Mouse (Mus musculus): ENCODE measurements around the gene Chchd4. TPM values are rescaled to one million over a fixed set of nuclear protein-coding genes. Genes with fewer than 3 reads are reported as not detected.

The Chchd4 gene
- polyA plus RNA-seq, 1 experiment from 2014 or later = 28.3 TPM

DNA sequence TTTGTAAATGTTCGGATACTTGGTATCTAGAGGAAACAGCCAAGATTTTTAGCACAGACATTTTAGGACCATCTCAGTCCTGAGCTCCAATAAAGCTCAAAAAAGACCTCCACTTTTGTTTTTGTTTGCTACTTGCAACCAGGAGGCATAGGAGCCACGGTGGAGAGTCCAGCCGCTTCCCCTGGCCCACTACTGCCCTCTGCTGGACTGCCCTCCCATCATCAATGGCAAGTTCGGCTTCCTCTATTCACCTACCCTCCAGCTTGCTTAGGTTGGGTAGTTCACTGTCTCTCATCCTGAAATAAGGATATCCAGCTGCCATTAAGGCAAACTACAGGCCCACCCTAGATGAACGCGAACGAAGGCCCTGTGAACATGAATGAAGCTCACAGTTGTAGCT lies 36.0 kb upstream of the Chchd4 start:
- H3K4me3 ChIP-seq (ENCODE audit: low read depth, low read length) = no peak overlapping the region
- no peak overlapping the region for H3K4me2 ChIP-seq (replicated peaks; ENCODE audit: low read depth, low read length)
- H3K27me3 ChIP-seq (ENCODE audit: control insufficient read depth, insufficient read depth, low read length) = no peaks in the 10 kb centered on the region
- H3K9ac ChIP-seq (ENCODE audit: low read depth, low read length) = no peak overlapping the region
- DNase-seq (ENCODE audit: low spot score) = peak; percentile 82
- no peak overlapping the region for H3K27ac ChIP-seq (ENCODE audit: low read depth, low read length)
- no peaks in the 10 kb centered on the region for H3K9me3 ChIP-seq (ENCODE audit: control insufficient read depth, low read length)
- H3K4me1 ChIP-seq (replicated peaks; ENCODE audit: control insufficient read depth, insufficient read depth, low read length) = no peaks in the 10 kb centered on the region
- H3K36me3 ChIP-seq (ENCODE audit: control insufficient read depth, insufficient read depth, low read length) = peaks cover 6% of the 10 kb centered on the region; the same call in 1 of the 2 replicates
- no peak for ATAC-seq (ENCODE audit: low FRiP score)
- WGBS = 46% methylated on average over 7 of the region's 7 CpGs

GRCm38 (mm10) chr6:91508041-91508440 lies 34.7 kb upstream of the Chchd4 start:
- H3K27ac ChIP-seq (ENCODE audit: low read depth, low read length) = no peak overlapping the region
- H3K4me1 ChIP-seq (replicated peaks; ENCODE audit: control insufficient read depth, insufficient read depth, low read length) = no peaks in the 10 kb centered on the region
- no peaks in the 10 kb centered on the region for H3K27me3 ChIP-seq (ENCODE audit: control insufficient read depth, insufficient read depth, low read length)
- no peak overlapping the region for H3K9ac ChIP-seq (ENCODE audit: low read depth, low read length)
- peaks cover 9% of the 10 kb centered on the region for H3K36me3 ChIP-seq (ENCODE audit: control insufficient read depth, insufficient read depth, low read length)
- ATAC-seq (ENCODE audit: low FRiP score) (no peak), DNase-seq (ENCODE audit: low spot score) (no peak)
- H3K4me3 ChIP-seq (ENCODE audit: low read depth, low read length) = no peak overlapping the region
- no peak overlapping the region for H3K4me2 ChIP-seq (replicated peaks; ENCODE audit: low read depth, low read length)
- WGBS = 93% methylated on average over 3 of the region's 3 CpGs
- no peaks in the 10 kb centered on the region for H3K9me3 ChIP-seq (ENCODE audit: control insufficient read depth, low read length)

DNA sequence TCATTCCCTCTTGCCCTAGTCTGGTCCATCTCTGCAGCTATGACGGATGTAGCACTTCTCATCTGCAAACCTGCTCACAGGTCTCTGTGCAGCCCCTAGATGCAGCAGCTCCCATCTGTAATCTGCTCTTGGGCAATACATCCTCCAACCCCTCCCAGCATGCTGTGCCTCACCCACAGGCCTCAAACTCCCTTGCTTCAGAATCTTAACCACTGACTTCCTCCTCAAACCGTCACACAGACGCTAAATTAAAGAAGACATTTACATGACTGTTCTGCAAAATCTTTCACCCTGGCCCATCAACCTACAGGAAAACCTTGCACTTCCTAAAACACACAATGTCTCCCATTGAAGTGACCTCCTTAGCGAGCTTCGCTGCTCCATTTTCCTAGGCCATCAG lies 32.7 kb upstream of the Chchd4 start:
- Histone ChIP-seq H3K9ac (ENCODE audit: low read depth, low read length) (no peak overlapping the region), H3K9me3 (ENCODE audit: control insufficient read depth, low read length) (no peaks in the 10 kb centered on the region), H3K4me3 (ENCODE audit: low read depth, low read length) (no peak overlapping the region), H3K27ac (ENCODE audit: low read depth, low read length) (no peak overlapping the region), H3K4me1 (replicated peaks; ENCODE audit: control insufficient read depth, insufficient read depth, low read length) (no peaks in the 10 kb centered on the region), H3K36me3 (ENCODE audit: control insufficient read depth, insufficient read depth, low read length) (peaks cover 9% of the 10 kb centered on the region), H3K27me3 (ENCODE audit: control insufficient read depth, insufficient read depth, low read length) (no peaks in the 10 kb centered on the region), H3K4me2 (replicated peaks; ENCODE audit: low read depth, low read length) (no peak overlapping the region)
- WGBS = 94% methylated on average over 5 of the region's 5 CpGs
- ATAC-seq (ENCODE audit: low FRiP score) (no peak), DNase-seq (ENCODE audit: low spot score) (no peak)

- Histone ChIP-seq H3K4me2 (replicated peaks; ENCODE audit: low read depth, low read length) (no peak overlapping the region), H3K27me3 (ENCODE audit: control insufficient read depth, insufficient read depth, low read length) (no peaks in the 10 kb centered on the region), H3K4me1 (replicated peaks; ENCODE audit: control insufficient read depth, insufficient read depth, low read length) (no peaks in the 10 kb centered on the region), H3K9me3 (ENCODE audit: control insufficient read depth, low read length) (no peaks in the 10 kb centered on the region), H3K9ac (ENCODE audit: low read depth, low read length) (no peak overlapping the region), H3K4me3 (ENCODE audit: low read depth, low read length) (no peak overlapping the region), H3K36me3 (ENCODE audit: control insufficient read depth, insufficient read depth, low read length) (peaks cover 19% of the 10 kb centered on the region), H3K27ac (ENCODE audit: low read depth, low read length) (no peak overlapping the region)
- DNase-seq (ENCODE audit: low spot score) (no peak), ATAC-seq (ENCODE audit: low FRiP score) (no peak)
- WGBS = 94% methylated on average over 1 of the region's 1 CpGs
Observed at GRCm38 (mm10) chr6:91503302-91503701, 30.0 kb upstream of the Chchd4 start.

DNA sequence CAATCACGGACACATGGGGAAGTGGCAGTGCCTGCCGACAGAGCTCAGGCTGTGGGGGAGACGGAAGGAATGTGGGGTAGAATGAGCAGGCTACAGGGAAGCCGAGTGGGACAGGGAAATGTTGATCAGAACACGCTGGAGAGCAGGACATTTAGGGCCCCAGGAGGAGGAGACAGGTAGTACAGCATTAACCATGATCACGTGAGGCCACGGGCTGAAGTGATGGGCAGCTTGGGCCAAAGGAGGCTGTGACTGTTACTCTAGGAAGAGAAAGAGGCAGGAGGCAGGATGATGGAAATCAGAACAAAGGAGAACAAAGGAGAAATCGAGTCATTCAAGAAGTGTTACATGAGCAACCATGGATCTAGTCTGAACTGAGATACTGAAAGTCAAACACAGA lies 21.2 kb upstream of the Chchd4 start:
- H3K4me2 ChIP-seq (replicated peaks; ENCODE audit: low read depth, low read length) = no peak overlapping the region
- 87% methylated on average over 8 of the region's 8 CpGs for WGBS
- H3K4me3 ChIP-seq (ENCODE audit: low read depth, low read length) = no peak overlapping the region
- no peak for ATAC-seq (ENCODE audit: low FRiP score)
- no peak for DNase-seq (ENCODE audit: low spot score)
- peaks cover 12% of the 10 kb centered on the region; the same call in 1 of the 2 replicates for H3K36me3 ChIP-seq (ENCODE audit: control insufficient read depth, insufficient read depth, low read length)
- no peak overlapping the region for H3K9ac ChIP-seq (ENCODE audit: low read depth, low read length)
- no peaks in the 10 kb centered on the region for H3K27me3 ChIP-seq (ENCODE audit: control insufficient read depth, insufficient read depth, low read length)
- no peaks in the 10 kb centered on the region for H3K9me3 ChIP-seq (ENCODE audit: control insufficient read depth, low read length)
- H3K4me1 ChIP-seq (replicated peaks; ENCODE audit: control insufficient read depth, insufficient read depth, low read length) = no peaks in the 10 kb centered on the region
- H3K27ac ChIP-seq (ENCODE audit: low read depth, low read length) = no peak overlapping the region

GRCm38 (mm10) chr6:91493053-91493452 lies 19.7 kb upstream of the Chchd4 start:
- Histone ChIP-seq H3K9ac (ENCODE audit: low read depth, low read length) (no peak overlapping the region), H3K27me3 (ENCODE audit: control insufficient read depth, insufficient read depth, low read length) (no peaks in the 10 kb centered on the region), H3K4me3 (ENCODE audit: low read depth, low read length) (no peak overlapping the region), H3K9me3 (ENCODE audit: control insufficient read depth, low read length) (no peaks in the 10 kb centered on the region), H3K4me1 (replicated peaks; ENCODE audit: control insufficient read depth, insufficient read depth, low read length) (no peaks in the 10 kb centered on the region), H3K4me2 (replicated peaks; ENCODE audit: low read depth, low read length) (no peak overlapping the region), H3K27ac (ENCODE audit: low read depth, low read length) (no peak overlapping the region), H3K36me3 (ENCODE audit: control insufficient read depth, insufficient read depth, low read length) (peaks cover 7% of the 10 kb centered on the region; the same call in 1 of the 2 replicates)
- 92% methylated on average over 10 of the region's 10 CpGs for WGBS
- ATAC-seq (ENCODE audit: low FRiP score) (no peak), DNase-seq (ENCODE audit: low spot score) (no peak)

DNA sequence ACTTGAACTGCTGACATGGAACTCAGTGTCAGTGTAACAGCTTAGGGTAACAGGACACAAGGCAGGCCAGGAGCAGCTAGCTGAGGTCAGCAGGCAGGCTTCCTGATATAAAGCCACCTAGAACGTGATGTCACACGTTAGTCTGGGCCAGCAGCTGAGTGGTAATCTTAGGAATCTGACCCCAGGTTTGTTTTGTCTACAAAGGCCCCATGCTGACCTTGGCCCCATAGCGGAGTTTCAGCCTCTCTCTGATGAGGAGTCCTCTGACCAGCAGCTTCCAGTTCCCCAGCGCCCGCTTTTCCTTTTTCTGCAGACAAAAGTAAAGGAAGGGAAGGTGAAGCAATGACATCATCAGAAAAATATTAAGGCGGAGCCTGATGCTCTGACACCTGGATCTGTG lies 17.7 kb upstream of the Chchd4 start:
- no peaks in the 10 kb centered on the region for H3K4me1 ChIP-seq (replicated peaks; ENCODE audit: control insufficient read depth, insufficient read depth, low read length)
- H3K4me3 ChIP-seq (ENCODE audit: low read depth, low read length) = no peak overlapping the region
- H3K27me3 ChIP-seq (ENCODE audit: control insufficient read depth, insufficient read depth, low read length) = no peaks in the 10 kb centered on the region
- 68% methylated on average over 6 of the region's 6 CpGs for WGBS
- H3K9me3 ChIP-seq (ENCODE audit: control insufficient read depth, low read length) = no peaks in the 10 kb centered on the region
- no peak overlapping the region for H3K4me2 ChIP-seq (replicated peaks; ENCODE audit: low read depth, low read length)
- H3K27ac ChIP-seq (ENCODE audit: low read depth, low read length) = no peak overlapping the region
- no peak for ATAC-seq (ENCODE audit: low FRiP score)
- DNase-seq (ENCODE audit: low spot score) = no peak
- H3K36me3 ChIP-seq (ENCODE audit: control insufficient read depth, insufficient read depth, low read length) = peaks cover 10% of the 10 kb centered on the region; the same call in 1 of the 2 replicates
- H3K9ac ChIP-seq (ENCODE audit: low read depth, low read length) = no peak overlapping the region

DNA sequence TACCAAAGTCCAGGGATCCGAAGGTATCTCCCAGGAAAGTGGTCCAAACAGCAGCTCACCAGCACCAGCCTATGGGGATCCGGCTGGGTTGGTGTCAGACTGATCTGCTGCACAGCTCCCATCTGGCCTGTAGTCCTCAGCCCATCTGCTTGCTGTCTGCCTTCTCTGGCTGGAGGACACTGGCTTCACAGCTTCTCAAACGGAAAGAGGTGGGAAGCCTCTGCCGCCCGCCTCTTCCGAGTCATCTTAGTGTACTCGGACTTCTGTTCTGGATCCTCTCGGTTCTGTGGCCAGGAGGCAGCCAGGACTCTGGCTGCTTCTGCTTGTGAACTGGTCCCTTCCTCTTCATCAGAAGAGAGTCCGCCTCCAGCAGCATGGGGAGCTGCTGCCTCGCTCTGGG lies 16.5 kb upstream of the Chchd4 start:
- no peak for ATAC-seq (ENCODE audit: low FRiP score)
- no peaks in the 10 kb centered on the region for H3K4me1 ChIP-seq (replicated peaks; ENCODE audit: control insufficient read depth, insufficient read depth, low read length)
- H3K9me3 ChIP-seq (ENCODE audit: control insufficient read depth, low read length) = no peaks in the 10 kb centered on the region
- H3K4me2 ChIP-seq (replicated peaks; ENCODE audit: low read depth, low read length) = no peak overlapping the region
- H3K4me3 ChIP-seq (ENCODE audit: low read depth, low read length) = no peak overlapping the region
- H3K27me3 ChIP-seq (ENCODE audit: control insufficient read depth, insufficient read depth, low read length) = no peaks in the 10 kb centered on the region
- WGBS = 84% methylated on average over 10 of the region's 10 CpGs
- no peak overlapping the region for H3K27ac ChIP-seq (ENCODE audit: low read depth, low read length)
- DNase-seq (ENCODE audit: low spot score) = no peak
- H3K36me3 ChIP-seq (ENCODE audit: control insufficient read depth, insufficient read depth, low read length) = peaks cover 11% of the 10 kb centered on the region; the same call in 1 of the 2 replicates
- no peak overlapping the region for H3K9ac ChIP-seq (ENCODE audit: low read depth, low read length)

- Histone ChIP-seq H3K4me3 (ENCODE audit: low read depth, low read length) (no peak overlapping the region), H3K36me3 (ENCODE audit: control insufficient read depth, insufficient read depth, low read length) (peaks cover 11% of the 10 kb centered on the region; the same call in 1 of the 2 replicates), H3K9ac (ENCODE audit: low read depth, low read length) (no peak overlapping the region), H3K27me3 (ENCODE audit: control insufficient read depth, insufficient read depth, low read length) (no peaks in the 10 kb centered on the region), H3K4me1 (replicated peaks; ENCODE audit: control insufficient read depth, insufficient read depth, low read length) (no peaks in the 10 kb centered on the region), H3K4me2 (replicated peaks; ENCODE audit: low read depth, low read length) (no peak overlapping the region), H3K27ac (ENCODE audit: low read depth, low read length) (no peak overlapping the region), H3K9me3 (ENCODE audit: control insufficient read depth, low read length) (no peaks in the 10 kb centered on the region)
- peak; percentile 2 for DNase-seq (ENCODE audit: low spot score)
- no peak for ATAC-seq (ENCODE audit: low FRiP score)
- WGBS = 86% methylated on average over 9 of the region's 9 CpGs
Observed at GRCm38 (mm10) chr6:91488496-91489212, 15.3 kb upstream of the Chchd4 start.

All from hindbrain, embryonic 11.5 days (tissue).